Mouse (Mus musculus): ENCODE results near the gene Prkg1. TPM values are rescaled to one million over a fixed set of nuclear protein-coding genes. Genes with fewer than 3 reads are reported as not detected.

Gene Prkg1
- polyA plus RNA-seq, 1 experiment from 2014 or later = 3.2 TPM

DNA sequence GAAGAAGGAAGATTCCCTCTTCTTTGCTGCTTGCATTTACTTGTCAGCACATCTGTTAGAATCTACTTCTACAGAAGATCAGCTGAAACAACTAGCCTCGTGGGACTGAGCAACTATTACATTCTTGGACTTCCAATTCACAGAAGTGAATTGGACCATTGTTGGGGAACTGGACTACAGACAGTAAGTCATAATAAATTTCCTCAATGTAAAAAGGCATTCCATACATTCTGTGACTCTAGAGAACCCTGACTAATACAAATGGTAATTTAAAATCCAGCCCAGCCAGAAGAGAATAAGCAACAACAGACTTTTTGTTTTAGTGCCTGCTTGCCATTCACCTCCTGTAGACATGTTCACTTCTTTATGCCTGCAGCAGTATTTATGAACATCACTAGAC lies 996.5 kb downstream of the Prkg1 start:
- WGBS = 31% methylated on average over 1 of the region's 1 CpGs
- no peak for ATAC-seq
- no peak overlapping the region for H3K27ac ChIP-seq (ENCODE audit: low read length)

DNA sequence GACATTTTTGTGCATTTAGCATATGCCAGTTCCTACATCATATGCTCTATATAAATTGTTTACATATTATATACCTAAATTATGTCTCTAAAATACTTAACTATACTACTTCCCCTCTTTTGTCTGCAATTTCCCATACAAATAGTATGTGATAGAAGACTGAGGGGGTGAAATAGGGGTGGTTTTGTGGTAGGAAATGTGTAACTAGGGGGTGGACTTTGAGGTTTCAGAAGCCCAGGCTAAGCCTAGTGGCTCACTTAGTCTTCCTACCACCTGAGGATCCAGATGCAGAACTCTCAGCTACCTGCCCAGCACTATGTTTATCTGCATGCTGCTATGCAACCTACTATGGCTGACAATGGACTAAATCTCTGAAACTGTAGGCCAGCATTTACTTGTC lies 1020.4 kb downstream of the Prkg1 start:
- no peak overlapping the region for H3K4me2 ChIP-seq (ENCODE audit: low read length)
- no peaks in the 10 kb centered on the region for H3K9me3 ChIP-seq (ENCODE audit: control insufficient read depth, low read length)
- no peak overlapping the region for H3K27ac ChIP-seq (ENCODE audit: low read length)
- H3K4me3 ChIP-seq (replicated peaks; ENCODE audit: low read length) = no peak overlapping the region
- no peak overlapping the region for H3K9ac ChIP-seq (replicated peaks; ENCODE audit: low read depth, low read length)
- H3K4me1 ChIP-seq (replicated peaks; ENCODE audit: control insufficient read depth, insufficient read depth, low read length) = no peaks in the 10 kb centered on the region
- H3K36me3 ChIP-seq (ENCODE audit: control insufficient read depth, insufficient read depth) = no peaks in the 10 kb centered on the region
- no peaks in the 10 kb centered on the region for H3K27me3 ChIP-seq (replicated peaks; ENCODE audit: control insufficient read depth, insufficient read depth, low read length)
- no peak for ATAC-seq

More for the DNA sequence above, 996.5 kb downstream of the Prkg1 start:
- no peak overlapping the region for H3K4me3 ChIP-seq (replicated peaks; ENCODE audit: low read length)
- H3K9me3 ChIP-seq (ENCODE audit: control insufficient read depth, low read length) = no peaks in the 10 kb centered on the region
- H3K4me1 ChIP-seq (replicated peaks; ENCODE audit: control insufficient read depth, insufficient read depth, low read length) = no peaks in the 10 kb centered on the region
- no peak overlapping the region for H3K4me2 ChIP-seq (ENCODE audit: low read length)
- H3K27me3 ChIP-seq (replicated peaks; ENCODE audit: control insufficient read depth, insufficient read depth, low read length) = no peaks in the 10 kb centered on the region
- no peak overlapping the region for H3K9ac ChIP-seq (replicated peaks; ENCODE audit: low read depth, low read length)
- no peaks in the 10 kb centered on the region for H3K36me3 ChIP-seq (ENCODE audit: control insufficient read depth, insufficient read depth)

DNA sequence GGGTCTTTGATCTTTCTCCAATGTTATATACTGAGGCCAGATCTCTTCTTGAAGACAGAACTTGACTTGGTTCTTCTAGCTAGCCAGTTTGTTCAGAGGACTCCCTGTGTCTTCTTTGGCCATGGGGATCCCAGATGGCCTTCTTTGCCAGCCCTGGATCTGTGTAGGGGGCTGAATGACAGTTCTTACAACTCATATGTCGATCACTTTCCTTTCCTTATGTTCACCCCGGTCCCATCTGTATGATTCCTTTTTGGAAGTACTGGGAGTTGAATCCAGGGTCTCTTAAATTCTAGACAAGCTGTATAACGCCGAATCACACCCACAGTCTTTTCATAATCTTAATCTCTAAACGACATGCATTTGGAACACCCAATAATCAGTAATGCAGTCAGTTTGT lies 1065.7 kb downstream of the Prkg1 start:
- ATAC-seq = no peak
- H3K9ac ChIP-seq (replicated peaks; ENCODE audit: low read depth, low read length) = no peak overlapping the region
- WGBS = 86% methylated on average over 5 of the region's 5 CpGs

DNA sequence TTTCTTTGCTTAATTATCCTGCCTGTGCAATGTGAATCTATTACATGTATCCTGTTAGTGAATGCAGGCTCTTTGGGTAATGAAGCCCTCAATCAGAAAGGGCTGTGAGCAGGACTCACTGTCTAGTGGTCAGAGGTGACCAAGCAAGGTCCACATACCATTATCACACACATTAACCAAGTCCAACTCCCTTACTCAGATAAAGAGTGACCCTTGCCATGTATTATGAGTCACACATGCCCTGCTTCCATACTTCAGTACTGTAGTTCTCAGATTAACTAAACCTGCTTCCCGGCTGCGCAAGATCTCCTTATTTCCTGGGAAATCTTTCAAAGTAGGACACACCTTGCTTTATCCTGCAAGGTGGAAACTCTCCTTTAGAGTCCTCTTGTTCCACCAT lies 1073.6 kb downstream of the Prkg1 start:
- Histone ChIP-seq H3K4me2 (ENCODE audit: low read length) (no peak overlapping the region), H3K27ac (ENCODE audit: low read length) (no peak overlapping the region), H3K4me1 (replicated peaks; ENCODE audit: control insufficient read depth, insufficient read depth, low read length) (peaks cover 3% of the 10 kb centered on the region; the same call in 1 of the 2 replicates), H3K9ac (replicated peaks; ENCODE audit: low read depth, low read length) (no peak overlapping the region), H3K27me3 (replicated peaks; ENCODE audit: control insufficient read depth, insufficient read depth, low read length) (no peaks in the 10 kb centered on the region), H3K9me3 (ENCODE audit: control insufficient read depth, low read length) (no peaks in the 10 kb centered on the region), H3K4me3 (replicated peaks; ENCODE audit: low read length) (no peak overlapping the region), H3K36me3 (ENCODE audit: control insufficient read depth, insufficient read depth) (no peaks in the 10 kb centered on the region)
- ATAC-seq = no peak
- WGBS = 98% methylated on average over 2 of the region's 2 CpGs

More for the DNA sequence above, 1065.7 kb downstream of the Prkg1 start:
- Histone ChIP-seq H3K4me2 (ENCODE audit: low read length) (no peak overlapping the region), H3K4me3 (replicated peaks; ENCODE audit: low read length) (no peak overlapping the region), H3K4me1 (replicated peaks; ENCODE audit: control insufficient read depth, insufficient read depth, low read length) (no peaks in the 10 kb centered on the region), H3K27ac (ENCODE audit: low read length) (no peak overlapping the region), H3K27me3 (replicated peaks; ENCODE audit: control insufficient read depth, insufficient read depth, low read length) (no peaks in the 10 kb centered on the region), H3K36me3 (ENCODE audit: control insufficient read depth, insufficient read depth) (no peaks in the 10 kb centered on the region), H3K9me3 (ENCODE audit: control insufficient read depth, low read length) (no peaks in the 10 kb centered on the region)

DNA sequence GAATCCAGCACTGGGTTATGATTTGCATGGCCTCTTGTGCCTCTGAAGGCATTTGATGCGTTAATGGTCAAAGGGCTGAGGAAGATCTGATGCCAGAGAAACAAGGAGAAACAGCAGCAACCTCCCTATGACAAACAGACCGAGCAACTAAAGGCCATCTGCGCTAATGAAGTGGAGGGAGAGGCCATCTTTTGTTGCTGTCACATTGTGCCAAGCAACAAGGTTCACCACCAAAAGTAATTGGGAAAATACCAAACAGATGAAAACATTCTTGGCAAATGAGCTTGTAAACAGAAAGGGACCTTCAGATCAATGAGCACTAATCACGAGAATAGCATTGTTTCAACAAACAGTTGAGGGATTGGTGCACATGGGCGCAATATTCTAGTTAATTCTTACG lies 1074.1 kb downstream of the Prkg1 start:
- H3K4me2 ChIP-seq (ENCODE audit: low read length) = no peak overlapping the region
- no peak overlapping the region for H3K27ac ChIP-seq (ENCODE audit: low read length)
- ATAC-seq = no peak
- no peak overlapping the region for H3K9ac ChIP-seq (replicated peaks; ENCODE audit: low read depth, low read length)
- no peak overlapping the region for H3K4me3 ChIP-seq (replicated peaks; ENCODE audit: low read length)
- H3K36me3 ChIP-seq (ENCODE audit: control insufficient read depth, insufficient read depth) = no peaks in the 10 kb centered on the region
- peaks cover 3% of the 10 kb centered on the region; the same call in 1 of the 2 replicates for H3K4me1 ChIP-seq (replicated peaks; ENCODE audit: control insufficient read depth, insufficient read depth, low read length)
- 36% methylated on average over 6 of the region's 6 CpGs for WGBS
- H3K27me3 ChIP-seq (replicated peaks; ENCODE audit: control insufficient read depth, insufficient read depth, low read length) = no peaks in the 10 kb centered on the region
- H3K9me3 ChIP-seq (ENCODE audit: control insufficient read depth, low read length) = no peaks in the 10 kb centered on the region

DNA sequence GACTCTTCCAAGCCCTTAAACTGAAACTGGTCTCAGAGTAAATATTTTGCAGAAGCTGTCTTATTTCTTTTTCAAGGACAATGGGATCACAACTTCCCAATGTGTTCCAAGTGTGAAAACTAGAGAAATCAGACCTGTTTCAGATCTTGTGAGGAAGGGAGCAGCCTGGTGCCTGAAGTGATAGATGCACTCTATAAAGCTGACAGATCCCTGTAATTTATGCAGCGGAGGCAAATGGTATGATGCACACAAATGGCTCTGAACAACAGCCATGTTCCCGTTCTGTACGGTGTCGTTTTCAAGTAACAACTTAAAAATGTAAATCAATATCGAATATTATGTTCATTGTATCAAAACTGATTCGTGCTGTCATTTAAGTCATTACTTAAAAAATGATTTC lies 1076.9 kb downstream of the Prkg1 start:
- Histone ChIP-seq H3K4me3 (replicated peaks; ENCODE audit: low read length) (no peak overlapping the region), H3K27ac (ENCODE audit: low read length) (no peak overlapping the region), H3K4me1 (replicated peaks; ENCODE audit: control insufficient read depth, insufficient read depth, low read length) (peaks cover 3% of the 10 kb centered on the region; the same call in 1 of the 2 replicates), H3K27me3 (replicated peaks; ENCODE audit: control insufficient read depth, insufficient read depth, low read length) (no peaks in the 10 kb centered on the region), H3K4me2 (ENCODE audit: low read length) (no peak overlapping the region), H3K9ac (replicated peaks; ENCODE audit: low read depth, low read length) (no peak overlapping the region), H3K9me3 (ENCODE audit: control insufficient read depth, low read length) (no peaks in the 10 kb centered on the region), H3K36me3 (ENCODE audit: control insufficient read depth, insufficient read depth) (no peaks in the 10 kb centered on the region)
- peak; percentile 85 for ATAC-seq
- WGBS = 50% methylated on average over 6 of the region's 6 CpGs

DNA sequence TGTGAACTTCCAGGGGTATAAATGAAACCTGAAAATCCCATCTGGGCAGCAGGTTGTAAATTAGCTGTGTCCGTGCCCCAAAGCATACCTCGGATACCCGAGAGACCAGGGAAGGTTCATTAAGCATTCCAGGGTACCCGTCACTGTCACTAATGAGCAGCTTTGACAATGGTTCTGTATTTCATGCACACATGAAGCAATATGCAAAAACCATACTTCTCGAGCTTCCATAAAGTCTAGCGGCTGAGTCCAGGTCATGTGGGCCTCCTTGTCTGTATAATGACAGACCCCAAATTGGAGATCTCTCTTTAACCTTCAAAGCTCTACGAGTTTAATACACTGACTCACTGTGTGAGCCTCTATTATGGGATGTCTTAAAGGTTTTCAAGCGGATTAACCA lies 1088.5 kb downstream of the Prkg1 start:
- no peak overlapping the region for H3K27ac ChIP-seq (ENCODE audit: low read length)
- WGBS = 41% methylated on average over 8 of the region's 8 CpGs
- H3K36me3 ChIP-seq (ENCODE audit: control insufficient read depth, insufficient read depth) = no peaks in the 10 kb centered on the region
- H3K4me2 ChIP-seq (ENCODE audit: low read length) = no peak overlapping the region
- no peak overlapping the region for H3K4me3 ChIP-seq (replicated peaks; ENCODE audit: low read length)
- no peak for ATAC-seq
- H3K4me1 ChIP-seq (replicated peaks; ENCODE audit: control insufficient read depth, insufficient read depth, low read length) = no peaks in the 10 kb centered on the region
- no peaks in the 10 kb centered on the region for H3K27me3 ChIP-seq (replicated peaks; ENCODE audit: control insufficient read depth, insufficient read depth, low read length)
- no peak overlapping the region for H3K9ac ChIP-seq (replicated peaks; ENCODE audit: low read depth, low read length)
- H3K9me3 ChIP-seq (ENCODE audit: control insufficient read depth, low read length) = no peaks in the 10 kb centered on the region

DNA sequence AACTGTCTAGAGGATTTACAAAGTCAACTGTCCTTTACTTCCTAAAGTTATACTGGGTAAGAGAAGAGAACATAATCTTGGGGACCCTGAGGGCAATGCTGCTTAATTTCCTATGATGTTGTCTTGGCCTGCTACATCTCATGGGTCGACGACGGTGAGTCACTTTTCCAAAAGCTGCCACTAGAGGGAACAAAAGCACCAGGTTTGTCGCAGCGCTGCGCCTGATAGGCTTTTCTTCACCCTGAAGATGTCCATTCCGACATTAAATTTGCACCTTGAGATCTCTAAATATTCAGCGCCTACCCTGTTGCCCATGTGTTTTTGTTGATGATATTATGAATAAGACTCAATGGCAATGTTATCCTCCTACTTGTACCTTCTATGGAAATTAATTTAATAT lies 1100.6 kb downstream of the Prkg1 start:
- WGBS = 6% methylated on average over 8 of the region's 8 CpGs
- H3K9ac ChIP-seq (replicated peaks; ENCODE audit: low read depth, low read length) = no peak overlapping the region
- H3K9me3 ChIP-seq (ENCODE audit: control insufficient read depth, low read length) = no peaks in the 10 kb centered on the region
- no peak overlapping the region for H3K4me3 ChIP-seq (replicated peaks; ENCODE audit: low read length)
- no peaks in the 10 kb centered on the region for H3K27me3 ChIP-seq (replicated peaks; ENCODE audit: control insufficient read depth, insufficient read depth, low read length)
- no peaks in the 10 kb centered on the region for H3K36me3 ChIP-seq (ENCODE audit: control insufficient read depth, insufficient read depth)
- ATAC-seq = peak; percentile 88
- no peaks in the 10 kb centered on the region for H3K4me1 ChIP-seq (replicated peaks; ENCODE audit: control insufficient read depth, insufficient read depth, low read length)
- H3K4me2 ChIP-seq (ENCODE audit: low read length) = no peak overlapping the region
- H3K27ac ChIP-seq (ENCODE audit: low read length) = no peak overlapping the region

DNA sequence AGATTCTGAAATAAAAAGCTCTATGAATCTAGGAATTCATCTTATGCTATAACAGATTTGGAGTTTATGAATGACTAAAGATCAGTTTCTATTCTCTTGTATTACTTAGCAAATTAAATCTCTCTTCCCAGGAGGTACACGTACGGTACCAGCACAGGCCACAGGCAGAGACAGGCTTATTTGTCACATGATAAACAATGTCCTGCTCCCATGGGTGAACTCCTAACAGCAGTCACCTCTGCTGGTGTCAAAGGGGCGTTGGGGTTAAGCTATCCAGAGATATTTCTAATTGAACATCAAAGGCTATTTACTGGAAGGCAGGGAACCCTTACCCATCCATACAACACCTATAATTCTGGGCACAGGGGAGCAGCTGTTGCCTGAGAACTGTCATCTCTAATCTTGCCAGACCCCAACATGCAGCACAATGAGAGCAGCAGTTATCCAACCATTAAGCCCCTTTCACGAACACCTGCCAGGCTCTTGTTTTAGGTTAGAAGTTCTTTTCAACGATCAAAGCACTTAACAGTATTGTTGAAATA lies 1122.1 kb downstream of the Prkg1 start:
- no peak overlapping the region for H3K4me3 ChIP-seq (replicated peaks; ENCODE audit: low read length)
- no peaks in the 10 kb centered on the region for H3K9me3 ChIP-seq (ENCODE audit: control insufficient read depth, low read length)
- no peak for ATAC-seq

DNA sequence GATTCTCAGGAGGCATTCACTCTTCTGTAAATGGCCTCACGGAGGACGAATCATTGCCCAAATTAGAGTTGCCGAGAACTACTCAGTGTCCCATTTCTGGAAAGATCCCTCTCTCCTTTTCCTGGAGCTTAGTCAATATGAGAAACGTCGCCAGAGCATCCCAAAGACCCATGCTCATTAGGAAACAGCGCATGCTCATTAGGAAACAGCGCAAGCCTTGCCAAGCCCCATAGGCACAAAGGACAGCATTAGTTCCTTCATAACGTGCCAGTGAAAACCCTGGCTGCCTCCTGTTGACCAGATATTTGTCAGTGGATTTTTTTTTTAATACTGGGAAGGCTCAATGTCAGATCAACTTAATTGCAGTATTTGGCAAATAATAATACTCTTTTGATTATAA lies 1127.4 kb downstream of the Prkg1 start:
- 32% methylated on average over 8 of the region's 8 CpGs for WGBS
- ATAC-seq = peak; percentile 81
- no peak overlapping the region for H3K9ac ChIP-seq (replicated peaks; ENCODE audit: low read depth, low read length)

More for the DNA sequence above, 1122.1 kb downstream of the Prkg1 start:
- Histone ChIP-seq H3K9ac (replicated peaks; ENCODE audit: low read depth, low read length) (no peak overlapping the region), H3K36me3 (ENCODE audit: control insufficient read depth, insufficient read depth) (no peaks in the 10 kb centered on the region), H3K27me3 (replicated peaks; ENCODE audit: control insufficient read depth, insufficient read depth, low read length) (no peaks in the 10 kb centered on the region), H3K4me2 (ENCODE audit: low read length) (no peak overlapping the region), H3K4me1 (replicated peaks; ENCODE audit: control insufficient read depth, insufficient read depth, low read length) (no peaks in the 10 kb centered on the region), H3K27ac (ENCODE audit: low read length) (no peak overlapping the region)
- WGBS = 18% methylated on average over 5 of the region's 5 CpGs

More for the DNA sequence above, 1127.4 kb downstream of the Prkg1 start:
- no peaks in the 10 kb centered on the region for H3K27me3 ChIP-seq (replicated peaks; ENCODE audit: control insufficient read depth, insufficient read depth, low read length)
- H3K4me3 ChIP-seq (replicated peaks; ENCODE audit: low read length) = no peak overlapping the region
- H3K9me3 ChIP-seq (ENCODE audit: control insufficient read depth, low read length) = no peaks in the 10 kb centered on the region
- H3K36me3 ChIP-seq (ENCODE audit: control insufficient read depth, insufficient read depth) = no peaks in the 10 kb centered on the region
- H3K4me2 ChIP-seq (ENCODE audit: low read length) = peak overlapping the region; percentile 32; the same call in 1 of the 2 replicates
- no peaks in the 10 kb centered on the region; the same call in 1 of the 2 replicates for H3K4me1 ChIP-seq (replicated peaks; ENCODE audit: control insufficient read depth, insufficient read depth, low read length)
- no peak overlapping the region for H3K27ac ChIP-seq (ENCODE audit: low read length)
